Mouse (Mus musculus) midbrain, embryonic 12.5 days (tissue): ENCODE results near the gene Kmt2c. TPM values are rescaled to one million over a fixed set of nuclear protein-coding genes. Genes with fewer than 3 reads are reported as not detected.

Experiments
- ATAC-seq: fragments of 200-750 bp; cut with Nextera tagmentation; 2 replicates; pipeline ENCODE4 v1.8.0; 2017; ENCODE audit warnings: low read depth, moderate TSS enrichment, moderate library complexity; ENCODE audit not compliant: low FRiP score
- H3K27ac ChIP-seq: fragments of 300-500 bp; sonication (generic); replicated peaks from 2 replicates; pipeline ENCODE4 v1.5.1; 2016; ENCODE audit warnings: mild to moderate bottlenecking
- H3K27me3 ChIP-seq: fragments of 300-500 bp; sonication (generic); 2 replicates; pipeline ENCODE4 v1.6.1; 2016; ENCODE audit warnings: mild to moderate bottlenecking
- H3K36me3 ChIP-seq: fragments of 300-500 bp; sonication (generic); 2 replicates; pipeline ENCODE4 v1.6.1; 2016
- H3K4me1 ChIP-seq: fragments of 300-500 bp; sonication (generic); 2 replicates; pipeline ENCODE4 v1.6.1; 2016
- H3K4me2 ChIP-seq: fragments of 300-500 bp; sonication (generic); replicated peaks from 2 replicates; pipeline ENCODE4 v1.6.1; 2016; ENCODE audit warnings: mild to moderate bottlenecking, moderate library complexity
- H3K4me3 ChIP-seq: fragments of 300-500 bp; sonication (generic); 2 replicates; pipeline ENCODE4 v1.5.1; 2016; ENCODE audit warnings: mild to moderate bottlenecking
- H3K9ac ChIP-seq: fragments of 300-500 bp; sonication (generic); replicated peaks from 2 replicates; pipeline ENCODE4 v1.6.1; 2016; ENCODE audit warnings: mild to moderate bottlenecking, moderate library complexity
- H3K9me3 ChIP-seq: fragments of 300-500 bp; sonication (generic); 2 replicates; pipeline ENCODE4 v1.6.1; 2016; ENCODE audit warnings: mild to moderate bottlenecking
- WGBS: fragments of 180-500 bp; shearing (Covaris S2); methylation state at CpG from one replicate; pipeline ENCODE4 v1.1.7; 2016; 5-methylcytosine and 5-hydroxymethylcytosine counted together
- polyA plus RNA-seq: library from polyadenylated mRNA; unstranded; fragments of >200 nt; fragmentation: Nextera tagmentation; extraction: Ambion mirVana; gene quantifications from 2 replicates; pipeline ENCODE4 v1.2.1, GENCODE M21; 2016

The Kmt2c gene
- polyA plus RNA-seq, 1 experiment from 2014 or later = 25.4 TPM

GRCm38 (mm10) chr5:25437508-25437907 lies 61.1 kb downstream of the Kmt2c start:
- no peak overlapping the region for H3K27ac ChIP-seq
- no peak overlapping the region for H3K9ac ChIP-seq
- H3K4me1 ChIP-seq = no peaks in the 10 kb centered on the region
- no peaks in the 10 kb centered on the region for H3K9me3 ChIP-seq
- no peaks in the 10 kb centered on the region for H3K36me3 ChIP-seq
- WGBS = 100% methylated on average over 1 of the region's 1 CpGs
- H3K4me2 ChIP-seq = no peak overlapping the region
- no peaks in the 10 kb centered on the region for H3K27me3 ChIP-seq
- H3K4me3 ChIP-seq = no peak overlapping the region
- ATAC-seq = no peak

GRCm38 (mm10) chr5:25436081-25436480 lies 62.5 kb downstream of the Kmt2c start:
- Histone ChIP-seq H3K27ac (no peak overlapping the region), H3K36me3 (no peaks in the 10 kb centered on the region), H3K4me3 (no peak overlapping the region), H3K4me2 (no peak overlapping the region), H3K9me3 (no peaks in the 10 kb centered on the region), H3K27me3 (no peaks in the 10 kb centered on the region), H3K9ac (no peak overlapping the region), H3K4me1 (no peaks in the 10 kb centered on the region)
- no peak for ATAC-seq
- 38% methylated on average over 3 of the region's 3 CpGs for WGBS

GRCm38 (mm10) chr5:25422576-25422975 lies 76.0 kb downstream of the Kmt2c start:
- Histone ChIP-seq H3K27me3 (no peaks in the 10 kb centered on the region), H3K4me1 (no peaks in the 10 kb centered on the region), H3K9ac (no peak overlapping the region), H3K36me3 (no peaks in the 10 kb centered on the region), H3K9me3 (no peaks in the 10 kb centered on the region), H3K4me3 (no peak overlapping the region), H3K4me2 (no peak overlapping the region), H3K27ac (no peak overlapping the region)
- WGBS = 92% methylated on average over 1 of the region's 1 CpGs
- no peak for ATAC-seq

GRCm38 (mm10) chr5:25420601-25421000 lies 78.0 kb downstream of the Kmt2c start:
- H3K27me3 ChIP-seq = no peaks in the 10 kb centered on the region
- no peaks in the 10 kb centered on the region for H3K36me3 ChIP-seq
- no peak for ATAC-seq
- no peaks in the 10 kb centered on the region for H3K4me1 ChIP-seq
- 44% methylated on average over 3 of the region's 3 CpGs for WGBS
- no peak overlapping the region for H3K4me3 ChIP-seq
- H3K27ac ChIP-seq = no peak overlapping the region
- H3K9me3 ChIP-seq = no peaks in the 10 kb centered on the region
- no peak overlapping the region for H3K9ac ChIP-seq
- no peak overlapping the region for H3K4me2 ChIP-seq

GRCm38 (mm10) chr5:25415382-25415781 lies 83.2 kb downstream of the Kmt2c start:
- H3K27me3 ChIP-seq = no peaks in the 10 kb centered on the region
- ATAC-seq = no peak
- H3K36me3 ChIP-seq = peaks cover 5% of the 10 kb centered on the region; the same call in 1 of the 2 replicates
- no peaks in the 10 kb centered on the region for H3K4me1 ChIP-seq
- H3K27ac ChIP-seq = no peak overlapping the region
- H3K9ac ChIP-seq = no peak overlapping the region
- H3K4me3 ChIP-seq = no peak overlapping the region
- H3K9me3 ChIP-seq = no peaks in the 10 kb centered on the region
- no peak overlapping the region for H3K4me2 ChIP-seq

GRCm38 (mm10) chr5:25396727-25397126 lies 101.9 kb downstream of the Kmt2c start:
- H3K9me3 ChIP-seq = no peaks in the 10 kb centered on the region
- H3K4me1 ChIP-seq = no peaks in the 10 kb centered on the region
- no peak overlapping the region for H3K4me3 ChIP-seq
- no peak for ATAC-seq
- 0 out of 2 replicates have a peak, but pooled peaks cover 18% of the 10 kb centered on the region for H3K36me3 ChIP-seq
- no peak overlapping the region for H3K27ac ChIP-seq
- no peaks in the 10 kb centered on the region for H3K27me3 ChIP-seq
- 90% methylated on average over 2 of the region's 2 CpGs for WGBS
- H3K9ac ChIP-seq = no peak overlapping the region
- H3K4me2 ChIP-seq = no peak overlapping the region

- Histone ChIP-seq H3K9ac (no peak overlapping the region), H3K4me3 (no peak overlapping the region), H3K36me3 (0 out of 2 replicates have a peak, but pooled peaks cover 6% of the 10 kb centered on the region), H3K27ac (no peak overlapping the region), H3K9me3 (no peaks in the 10 kb centered on the region), H3K27me3 (no peaks in the 10 kb centered on the region), H3K4me1 (no peaks in the 10 kb centered on the region), H3K4me2 (no peak overlapping the region)
- 87% methylated on average over 2 of the region's 2 CpGs for WGBS
- ATAC-seq = no peak
Observed at GRCm38 (mm10) chr5:25392655-25393054, 105.9 kb downstream of the Kmt2c start.

GRCm38 (mm10) chr5:25383581-25383980 lies 115.0 kb downstream of the Kmt2c start:
- 94% methylated on average over 11 of the region's 11 CpGs for WGBS
- Histone ChIP-seq H3K27me3 (no peaks in the 10 kb centered on the region), H3K4me1 (no peaks in the 10 kb centered on the region), H3K9me3 (no peaks in the 10 kb centered on the region), H3K4me2 (no peak overlapping the region), H3K27ac (no peak overlapping the region), H3K4me3 (no peak overlapping the region), H3K9ac (no peak overlapping the region), H3K36me3 (peaks cover 18% of the 10 kb centered on the region; the same call in 1 of the 2 replicates)
- ATAC-seq = no peak

GRCm38 (mm10) chr5:25379188-25379587 lies 119.4 kb downstream of the Kmt2c start:
- no peak overlapping the region for H3K4me3 ChIP-seq
- ATAC-seq = no peak
- no peaks in the 10 kb centered on the region for H3K9me3 ChIP-seq
- H3K9ac ChIP-seq = no peak overlapping the region
- no peaks in the 10 kb centered on the region for H3K27me3 ChIP-seq
- H3K4me1 ChIP-seq = no peaks in the 10 kb centered on the region
- no peak overlapping the region for H3K27ac ChIP-seq
- H3K4me2 ChIP-seq = no peak overlapping the region
- peaks cover 7% of the 10 kb centered on the region; the same call in 1 of the 2 replicates for H3K36me3 ChIP-seq

- ATAC-seq = no peak
Observed at GRCm38 (mm10) chr5:25368420-25368819, 130.2 kb downstream of the Kmt2c start.

GRCm38 (mm10) chr5:25367126-25367525 lies 131.5 kb downstream of the Kmt2c start:
- no peak for ATAC-seq

More at GRCm38 (mm10) chr5:25368420-25368819, 130.2 kb downstream of the Kmt2c start:
- Histone ChIP-seq H3K27ac (no peak overlapping the region), H3K4me1 (no peaks in the 10 kb centered on the region), H3K9me3 (no peaks in the 10 kb centered on the region), H3K4me3 (no peak overlapping the region), H3K4me2 (no peak overlapping the region), H3K36me3 (peaks cover 7% of the 10 kb centered on the region), H3K9ac (no peak overlapping the region), H3K27me3 (no peaks in the 10 kb centered on the region)
- 97% methylated on average over 2 of the region's 2 CpGs for WGBS

GRCm38 (mm10) chr5:25353509-25353908 lies 145.1 kb downstream of the Kmt2c start:
- ATAC-seq = no peak
- no peak overlapping the region for H3K4me3 ChIP-seq
- 83% methylated on average over 2 of the region's 2 CpGs for WGBS

More at GRCm38 (mm10) chr5:25367126-25367525, 131.5 kb downstream of the Kmt2c start:
- Histone ChIP-seq H3K9ac (no peak overlapping the region), H3K4me1 (no peaks in the 10 kb centered on the region), H3K27ac (no peak overlapping the region), H3K4me2 (no peak overlapping the region), H3K27me3 (no peaks in the 10 kb centered on the region), H3K9me3 (no peaks in the 10 kb centered on the region), H3K4me3 (no peak overlapping the region), H3K36me3 (peaks cover 1% of the 10 kb centered on the region; the same call in 1 of the 2 replicates)
- 76% methylated on average over 1 of the region's 1 CpGs for WGBS

GRCm38 (mm10) chr5:25331322-25331721 lies 167.3 kb downstream of the Kmt2c start:
- peaks cover 25% of the 10 kb centered on the region for H3K36me3 ChIP-seq
- no peak overlapping the region for H3K27ac ChIP-seq
- H3K27me3 ChIP-seq = no peaks in the 10 kb centered on the region
- 96% methylated on average over 2 of the region's 2 CpGs for WGBS
- H3K4me1 ChIP-seq = no peaks in the 10 kb centered on the region
- ATAC-seq = no peak
- H3K9me3 ChIP-seq = no peaks in the 10 kb centered on the region
- no peak overlapping the region for H3K4me2 ChIP-seq
- H3K4me3 ChIP-seq = no peak overlapping the region
- no peak overlapping the region for H3K9ac ChIP-seq

More at GRCm38 (mm10) chr5:25353509-25353908, 145.1 kb downstream of the Kmt2c start:
- Histone ChIP-seq H3K27me3 (no peaks in the 10 kb centered on the region), H3K4me2 (no peak overlapping the region), H3K27ac (no peak overlapping the region), H3K9ac (no peak overlapping the region), H3K9me3 (no peaks in the 10 kb centered on the region), H3K36me3 (peaks cover 25% of the 10 kb centered on the region), H3K4me1 (no peaks in the 10 kb centered on the region)
